Mouse (Mus musculus) midbrain, embryonic 10.5 days (tissue): ENCODE measurements at regions not wholly inside any gene's neighbourhood (a gene's known extent, or its start where the extent isn't known, plus 50 kb on each side); places are given as distances from the start of the nearest gene placed in this dataset.
A peak's percentile ranks its signal among the peaks of the same experiment; 100 is the strongest.

Source experiments
- DNase-seq: peaks from one replicate; pipeline ENCODE4 v3.0.0-alpha.2; 2017; ENCODE audit warnings: low spot score
- H3K27ac ChIP-seq: fragments of 300-500 bp; sonication (generic); replicated peaks from 2 replicates; pipeline ENCODE4 v1.5.1; 2016; ENCODE audit warnings: mild to moderate bottlenecking
- H3K27me3 ChIP-seq: fragments of 300-500 bp; sonication (generic); 2 replicates; pipeline ENCODE4 v1.6.1; 2016; ENCODE audit warnings: low read depth, mild to moderate bottlenecking; ENCODE audit not compliant: poor library complexity, severe bottlenecking
- H3K36me3 ChIP-seq: fragments of 300-500 bp; sonication (generic); 2 replicates; pipeline ENCODE4 v1.6.1; 2016; ENCODE audit warnings: mild to moderate bottlenecking, moderate library complexity
- H3K4me1 ChIP-seq: fragments of 300-500 bp; sonication (generic); 2 replicates; pipeline ENCODE4 v1.6.1; 2016
- H3K4me3 ChIP-seq: fragments of 300-500 bp; sonication (generic); 2 replicates; pipeline ENCODE4 v1.5.1; 2016; ENCODE audit warnings: mild to moderate bottlenecking, moderate library complexity
- H3K9me3 ChIP-seq: fragments of 300-500 bp; sonication (generic); replicated peaks from 2 replicates; pipeline ENCODE4 v1.6.1; 2016; ENCODE audit warnings: mild to moderate bottlenecking
- WGBS: fragments of 180-500 bp; shearing (Covaris S2); methylation state at CpG from one replicate; pipeline ENCODE4 v1.1.7; 2016; 5-methylcytosine and 5-hydroxymethylcytosine counted together

GRCm38 (mm10) chr19:25729103-25729502 is 56.9 kb downstream of the Dmrt2 start:
- H3K4me1 ChIP-seq: peaks cover 5% of the 10 kb centered on the region; the same call in 1 of the 2 replicates
- H3K27me3 ChIP-seq: no peaks in the 10 kb centered on the region
- no peaks in the 10 kb centered on the region for H3K36me3 ChIP-seq
- H3K27ac ChIP-seq: no peak overlapping the region
- no peak overlapping the region for H3K4me3 ChIP-seq
- 88% methylated on average over 5 of the region's 5 CpGs for WGBS
- DNase-seq: no peak
- no peaks in the 10 kb centered on the region for H3K9me3 ChIP-seq

GRCm38 (mm10) chr19:25729633-25730032 is 57.4 kb downstream of the Dmrt2 start:
- whole genome bisulfite sequencing: 90% methylated on average over 1 of the region's 1 CpGs
- Histone ChIP-seq H3K27ac (no peak overlapping the region), H3K36me3 (no peaks in the 10 kb centered on the region), H3K27me3 (no peaks in the 10 kb centered on the region), H3K4me3 (no peak overlapping the region), H3K9me3 (no peaks in the 10 kb centered on the region), H3K4me1 (peaks cover 5% of the 10 kb centered on the region; the same call in 1 of the 2 replicates)
- no peak for DNase-seq

GRCm38 (mm10) chr19:25778455-25778854 is 106.2 kb downstream of the Dmrt2 start:
- WGBS: 89% methylated on average over 4 of the region's 4 CpGs
- Histone ChIP-seq H3K9me3 (no peaks in the 10 kb centered on the region), H3K4me1 (no peaks in the 10 kb centered on the region), H3K4me3 (no peak overlapping the region), H3K36me3 (no peaks in the 10 kb centered on the region), H3K27me3 (no peaks in the 10 kb centered on the region), H3K27ac (no peak overlapping the region)
- DNase-seq: no peak

- Histone ChIP-seq H3K9me3 (no peaks in the 10 kb centered on the region), H3K36me3 (no peaks in the 10 kb centered on the region), H3K27ac (no peak overlapping the region), H3K4me1 (no peaks in the 10 kb centered on the region), H3K27me3 (no peaks in the 10 kb centered on the region), H3K4me3 (no peak overlapping the region)
- no peak for DNase-seq
- WGBS: 67% methylated on average over 7 of the region's 7 CpGs
These were observed 107.1 kb downstream of the Dmrt2 start for GRCm38 (mm10) chr19:25779356-25779755.

- DNase-seq: no peak
- no peaks in the 10 kb centered on the region for H3K36me3 ChIP-seq
- no peak overlapping the region for H3K27ac ChIP-seq
- H3K27me3 ChIP-seq: no peaks in the 10 kb centered on the region
- H3K9me3 ChIP-seq: no peaks in the 10 kb centered on the region
- H3K4me3 ChIP-seq: no peak overlapping the region
- no peaks in the 10 kb centered on the region for H3K4me1 ChIP-seq
- 87% methylated on average over 7 of the region's 7 CpGs for WGBS
These were observed 109.1 kb downstream of the Dmrt2 start for GRCm38 (mm10) chr19:25781314-25781713.

GRCm38 (mm10) chr19:25802692-25803091 is 130.5 kb downstream of the Dmrt2 start:
- 88% methylated on average over 7 of the region's 7 CpGs for WGBS
- no peaks in the 10 kb centered on the region for H3K27me3 ChIP-seq
- no peaks in the 10 kb centered on the region for H3K36me3 ChIP-seq
- H3K9me3 ChIP-seq: no peaks in the 10 kb centered on the region
- DNase-seq: no peak
- no peak overlapping the region for H3K27ac ChIP-seq
- no peaks in the 10 kb centered on the region for H3K4me1 ChIP-seq
- H3K4me3 ChIP-seq: no peak overlapping the region

GRCm38 (mm10) chr19:25805351-25805750 is 133.1 kb downstream of the Dmrt2 start:
- WGBS: 70% methylated on average over 11 of the region's 11 CpGs
- H3K4me1 ChIP-seq: no peaks in the 10 kb centered on the region
- no peak for DNase-seq

GRCm38 (mm10) chr19:25813651-25814050 is 141.4 kb downstream of the Dmrt2 start:
- Histone ChIP-seq H3K4me1 (no peaks in the 10 kb centered on the region), H3K27me3 (no peaks in the 10 kb centered on the region), H3K9me3 (no peaks in the 10 kb centered on the region), H3K36me3 (no peaks in the 10 kb centered on the region), H3K4me3 (no peak overlapping the region), H3K27ac (no peak overlapping the region)
- WGBS: 92% methylated on average over 7 of the region's 7 CpGs
- no peak for DNase-seq

More at GRCm38 (mm10) chr19:25805351-25805750, 133.1 kb downstream of the Dmrt2 start:
- H3K27me3 ChIP-seq: no peaks in the 10 kb centered on the region
- H3K36me3 ChIP-seq: no peaks in the 10 kb centered on the region
- H3K9me3 ChIP-seq: no peaks in the 10 kb centered on the region
- H3K27ac ChIP-seq: no peak overlapping the region
- no peak overlapping the region for H3K4me3 ChIP-seq

GRCm38 (mm10) chr19:25845158-25845557 is 172.9 kb downstream of the Dmrt2 start:
- H3K27ac ChIP-seq: no peak overlapping the region
- no peak for DNase-seq
- H3K36me3 ChIP-seq: no peaks in the 10 kb centered on the region
- no peaks in the 10 kb centered on the region for H3K9me3 ChIP-seq
- H3K4me3 ChIP-seq: no peak overlapping the region
- no peaks in the 10 kb centered on the region for H3K27me3 ChIP-seq
- H3K4me1 ChIP-seq: no peaks in the 10 kb centered on the region
- WGBS: 78% methylated on average over 4 of the region's 4 CpGs

- DNase-seq: no peak
- WGBS: 76% methylated on average over 4 of the region's 4 CpGs
These were observed 184.1 kb downstream of the Dmrt2 start for GRCm38 (mm10) chr19:25856344-25856743.

GRCm38 (mm10) chr19:25863312-25863711 is 191.1 kb downstream of the Dmrt2 start:
- no peak for DNase-seq
- no peak overlapping the region for H3K4me3 ChIP-seq
- no peaks in the 10 kb centered on the region for H3K36me3 ChIP-seq
- no peaks in the 10 kb centered on the region for H3K27me3 ChIP-seq
- 0 out of 2 replicates have a peak, but pooled peaks cover 3% of the 10 kb centered on the region for H3K4me1 ChIP-seq
- H3K27ac ChIP-seq: no peak overlapping the region
- WGBS: 77% methylated on average over 1 of the region's 1 CpGs
- no peaks in the 10 kb centered on the region for H3K9me3 ChIP-seq

More at GRCm38 (mm10) chr19:25856344-25856743, 184.1 kb downstream of the Dmrt2 start:
- Histone ChIP-seq H3K9me3 (no peaks in the 10 kb centered on the region), H3K4me1 (0 out of 2 replicates have a peak, but pooled peaks cover 3% of the 10 kb centered on the region), H3K4me3 (no peak overlapping the region), H3K36me3 (no peaks in the 10 kb centered on the region), H3K27ac (no peak overlapping the region), H3K27me3 (no peaks in the 10 kb centered on the region)

- Histone ChIP-seq H3K9me3 (no peaks in the 10 kb centered on the region), H3K4me3 (no peak overlapping the region), H3K27me3 (no peaks in the 10 kb centered on the region), H3K27ac (no peak overlapping the region), H3K36me3 (no peaks in the 10 kb centered on the region), H3K4me1 (no peaks in the 10 kb centered on the region)
- WGBS: 93% methylated on average over 4 of the region's 4 CpGs
- DNase-seq: no peak
These were observed 234.5 kb downstream of the Dmrt2 start for GRCm38 (mm10) chr19:25906721-25907120.

- H3K36me3 ChIP-seq: no peaks in the 10 kb centered on the region
- no peak for DNase-seq
These were observed 249.8 kb downstream of the Dmrt2 start for GRCm38 (mm10) chr19:25922052-25922451.

GRCm38 (mm10) chr19:25922806-25923205 is 250.6 kb downstream of the Dmrt2 start:
- DNase-seq: no peak
- Histone ChIP-seq H3K4me1 (peaks cover 15% of the 10 kb centered on the region), H3K36me3 (no peaks in the 10 kb centered on the region), H3K9me3 (no peaks in the 10 kb centered on the region), H3K4me3 (no peak overlapping the region), H3K27ac (peak overlapping the region; percentile 49; the same call in 1 of the 2 replicates), H3K27me3 (no peaks in the 10 kb centered on the region)
- 97% methylated on average over 1 of the region's 1 CpGs for WGBS

More at GRCm38 (mm10) chr19:25922052-25922451, 249.8 kb downstream of the Dmrt2 start:
- H3K9me3 ChIP-seq: no peaks in the 10 kb centered on the region
- H3K4me1 ChIP-seq: peaks cover 15% of the 10 kb centered on the region
- no peak overlapping the region for H3K27ac ChIP-seq
- H3K27me3 ChIP-seq: no peaks in the 10 kb centered on the region
- no peak overlapping the region for H3K4me3 ChIP-seq
